Mouse (Mus musculus): Measurements from ENCODE around the gene Rad51ap2. TPM values are rescaled to one million over a fixed set of nuclear protein-coding genes. Genes with fewer than 3 reads are reported as not detected.

Gene Rad51ap2
- polyA plus RNA-seq, 2 experiments: not detected

GRCm38 (mm10) chr12:11437266-11437906, 18.5 kb upstream of the Rad51ap2 start:
- WGBS (ENCODE audit: insufficient replicate concordance): 14% methylated on average over 17 of the region's 17 CpGs
- H3K4me1 ChIP-seq (replicated peaks; ENCODE audit: control insufficient read depth in 2 of 2, insufficient read depth in 2 of 2, low read length in 1 of 2): no peaks in the 10 kb centered on the region
- H3K4me3 ChIP-seq (ENCODE audit: insufficient read depth in 1 of 2, low read depth in 2 of 2, low read length in 2 of 2): no peak overlapping the region
- no peaks in the 10 kb centered on the region for H3K9me3 ChIP-seq (ENCODE audit: control insufficient read depth, low read length)
- H3K27ac ChIP-seq: no peak overlapping the region
- H3K4me2 ChIP-seq (ENCODE audit: low read depth): no peak overlapping the region; the same call in 1 of the 2 replicates
- TF ChIP-seq EP300 (IDR thresholded peaks at IDR 0.05; ENCODE audit: low read depth) (no peak), CTCF (IDR thresholded peaks at IDR 0.05; ENCODE audit: low read depth) (peak; percentile 70)
- ATAC-seq (ENCODE audit: insufficient read depth): no peak
- peaks cover 25% of the 10 kb centered on the region for H3K27me3 ChIP-seq (ENCODE audit: control insufficient read depth, insufficient read depth, low read length)
- no peaks in the 10 kb centered on the region for H3K36me3 ChIP-seq (replicated peaks; ENCODE audit: control insufficient read depth, insufficient read depth, low read depth)
- DNase-seq (ENCODE audit: low read depth in 3 of 3, low spot score in 3 of 3): peak in 2 of 3 experiments; percentile 5 to 11
- H3K9ac ChIP-seq (replicated peaks): no peak overlapping the region

- Histone ChIP-seq H3K4me2 (ENCODE audit: low read depth) (no peak overlapping the region), H3K4me1 (replicated peaks; ENCODE audit: control insufficient read depth in 2 of 2, insufficient read depth in 2 of 2, low read length in 1 of 2) (no peaks in the 10 kb centered on the region), H3K4me3 (ENCODE audit: insufficient read depth in 1 of 2, low read depth in 2 of 2, low read length in 2 of 2) (no peak overlapping the region), H3K36me3 (replicated peaks; ENCODE audit: control insufficient read depth, insufficient read depth, low read depth) (no peaks in the 10 kb centered on the region), H3K9ac (replicated peaks) (no peak overlapping the region), H3K9me3 (ENCODE audit: control insufficient read depth, low read length) (no peaks in the 10 kb centered on the region), H3K27ac (no peak overlapping the region), H3K27me3 (ENCODE audit: control insufficient read depth, insufficient read depth, low read length) (peaks cover 25% of the 10 kb centered on the region)
- no peak for TF ChIP-seq CTCF (IDR thresholded peaks at IDR 0.05; ENCODE audit: low read depth)
- TF ChIP-seq EP300 (IDR thresholded peaks at IDR 0.05; ENCODE audit: low read depth): no peak
- 24% methylated on average over 23 of the region's 23 CpGs for WGBS (ENCODE audit: insufficient replicate concordance)
- DNase-seq (ENCODE audit: low read depth in 3 of 3, low spot score in 3 of 3): no peak
- ATAC-seq (ENCODE audit: insufficient read depth): no peak
Measured at GRCm38 (mm10) chr12:11437907-11438447, 17.9 kb upstream of the Rad51ap2 start.

DNA sequence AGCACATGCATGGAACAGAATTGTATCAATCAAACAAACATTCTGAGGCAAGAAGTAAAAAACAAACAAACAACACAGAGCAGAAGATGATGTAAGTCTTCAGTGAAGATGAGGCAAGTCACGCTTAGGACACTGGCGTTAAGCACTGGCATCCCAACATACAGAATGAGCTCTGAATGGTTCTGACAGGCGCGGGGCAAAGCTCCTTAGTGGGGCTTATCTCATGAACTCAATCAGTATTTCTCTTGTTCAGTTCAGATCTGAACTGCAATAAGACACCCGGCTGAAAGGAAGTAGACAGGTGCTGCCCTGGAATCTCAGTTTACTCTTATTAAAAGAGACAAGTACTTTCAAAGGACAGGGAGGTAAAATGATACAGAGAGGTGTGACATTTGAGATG, 1.7 kb upstream of the Rad51ap2 start:
- H3K9ac ChIP-seq (replicated peaks): no peak overlapping the region
- no peaks in the 10 kb centered on the region for H3K36me3 ChIP-seq (replicated peaks; ENCODE audit: control insufficient read depth, insufficient read depth, low read depth)
- WGBS (ENCODE audit: insufficient replicate concordance): 53% methylated on average over 5 of the region's 5 CpGs
- TF ChIP-seq CTCF (IDR thresholded peaks at IDR 0.05; ENCODE audit: low read depth) (no peak), EP300 (IDR thresholded peaks at IDR 0.05; ENCODE audit: low read depth) (no peak)
- H3K4me1 ChIP-seq (replicated peaks; ENCODE audit: control insufficient read depth in 2 of 2, insufficient read depth in 2 of 2, low read length in 1 of 2): no peaks in the 10 kb centered on the region; a peak in 1 of 4 replicates
- no peak overlapping the region for H3K4me2 ChIP-seq (ENCODE audit: low read depth)
- H3K4me3 ChIP-seq (ENCODE audit: insufficient read depth in 1 of 2, low read depth in 2 of 2, low read length in 2 of 2): no peak overlapping the region
- no peak for ATAC-seq (ENCODE audit: insufficient read depth)
- no peaks in the 10 kb centered on the region for H3K9me3 ChIP-seq (ENCODE audit: control insufficient read depth, low read length)
- H3K27me3 ChIP-seq (ENCODE audit: control insufficient read depth, insufficient read depth, low read length): peaks cover 9% of the 10 kb centered on the region
- no peak overlapping the region for H3K27ac ChIP-seq
- DNase-seq (ENCODE audit: low read depth in 3 of 3, low spot score in 3 of 3): no peak

DNA sequence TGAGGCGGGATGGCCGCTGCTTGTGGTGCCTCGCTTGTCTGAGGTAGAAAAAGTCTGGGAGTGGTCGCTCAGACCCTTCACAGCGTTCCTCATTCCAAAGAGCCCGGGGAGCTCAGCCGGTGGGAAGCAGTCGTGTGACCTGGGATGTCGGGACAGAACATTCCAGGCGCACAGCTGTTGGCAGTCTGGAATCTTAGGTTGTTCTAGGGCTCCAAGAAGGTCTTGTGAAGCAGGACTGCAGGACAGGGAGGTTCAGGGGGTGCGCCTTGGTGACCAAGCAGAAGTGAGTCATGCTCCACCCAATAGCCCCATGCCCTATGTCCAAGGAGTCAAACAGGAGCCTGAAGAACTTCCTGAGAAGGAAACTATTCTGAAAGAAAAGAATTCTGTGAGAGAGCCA, 334 bp downstream of the Rad51ap2 start:
- Histone ChIP-seq H3K4me2 (ENCODE audit: low read depth) (peak overlapping the region; percentile 60), H3K36me3 (replicated peaks; ENCODE audit: control insufficient read depth, insufficient read depth, low read depth) (no peaks in the 10 kb centered on the region), H3K27me3 (ENCODE audit: control insufficient read depth, insufficient read depth, low read length) (peaks cover 9% of the 10 kb centered on the region), H3K4me1 (replicated peaks; ENCODE audit: control insufficient read depth in 2 of 2, insufficient read depth in 2 of 2, low read length in 1 of 2) (no peaks in the 10 kb centered on the region; a peak in 1 of 4 replicates), H3K4me3 (ENCODE audit: insufficient read depth in 1 of 2, low read depth in 2 of 2, low read length in 2 of 2) (peak overlapping the region; percentile 5 to 31; a peak in 3 of 4 replicates), H3K27ac (no peak overlapping the region), H3K9ac (replicated peaks) (no peak overlapping the region), H3K9me3 (ENCODE audit: control insufficient read depth, low read length) (no peaks in the 10 kb centered on the region)
- DNase-seq (ENCODE audit: low read depth in 3 of 3, low spot score in 3 of 3) (no peak), ATAC-seq (ENCODE audit: insufficient read depth) (no peak; the same call in 1 of the 2 replicates)
- TF ChIP-seq CTCF (IDR thresholded peaks at IDR 0.05; ENCODE audit: low read depth): no peak
- TF ChIP-seq EP300 (IDR thresholded peaks at IDR 0.05; ENCODE audit: low read depth): no peak
- 4% methylated on average over 11 of the region's 11 CpGs for WGBS (ENCODE audit: insufficient replicate concordance)

GRCm38 (mm10) chr12:11456632-11457031, 753 bp downstream of the Rad51ap2 start:
- H3K4me2 ChIP-seq (ENCODE audit: low read depth): no peak overlapping the region
- H3K4me1 ChIP-seq (replicated peaks; ENCODE audit: control insufficient read depth in 2 of 2, insufficient read depth in 2 of 2, low read length in 1 of 2): no peaks in the 10 kb centered on the region; a peak in 1 of 4 replicates
- no peaks in the 10 kb centered on the region for H3K9me3 ChIP-seq (ENCODE audit: control insufficient read depth, low read length)
- no peak for DNase-seq (ENCODE audit: low read depth in 3 of 3, low spot score in 3 of 3)
- ATAC-seq (ENCODE audit: insufficient read depth): no peak
- no peaks in the 10 kb centered on the region for H3K36me3 ChIP-seq (replicated peaks; ENCODE audit: control insufficient read depth, insufficient read depth, low read depth)
- 65% methylated on average over 4 of the region's 4 CpGs for WGBS (ENCODE audit: insufficient replicate concordance)
- TF ChIP-seq EP300 (IDR thresholded peaks at IDR 0.05; ENCODE audit: low read depth) (no peak), CTCF (IDR thresholded peaks at IDR 0.05; ENCODE audit: low read depth) (no peak)
- H3K27me3 ChIP-seq (ENCODE audit: control insufficient read depth, insufficient read depth, low read length): peaks cover 9% of the 10 kb centered on the region
- no peak overlapping the region for H3K4me3 ChIP-seq (ENCODE audit: insufficient read depth in 1 of 2, low read depth in 2 of 2, low read length in 2 of 2)
- no peak overlapping the region for H3K9ac ChIP-seq (replicated peaks)
- H3K27ac ChIP-seq: no peak overlapping the region

Other genes starting within 250 kb of the Rad51ap2 start
- not detected in 2 replicates for gene Msgn1, start 247.1 kb upstream of the Rad51ap2 start, polyA plus RNA-seq (2012; rRNA removed)
- gene Msgn1, start 247.1 kb upstream of the Rad51ap2 start, polyA plus RNA-seq (2014; fragmentation: Nextera tagmentation; extraction: Ambion mirVana): not detected in 2 replicates
- 3.4 and 4.4 TPM in 2 replicates for gene Gen1, start 190.3 kb upstream of the Rad51ap2 start, polyA plus RNA-seq (2012; rRNA removed)
- gene Gen1, start 190.3 kb upstream of the Rad51ap2 start, polyA plus RNA-seq (2014; fragmentation: Nextera tagmentation; extraction: Ambion mirVana): 10.9 and 11.5 TPM in 2 replicates
- gene Smc6, start 190.2 kb upstream of the Rad51ap2 start, polyA plus RNA-seq (2012; rRNA removed): 7.1 and 25.1 TPM in 2 replicates
- gene Smc6, start 190.2 kb upstream of the Rad51ap2 start, polyA plus RNA-seq (2014; fragmentation: Nextera tagmentation; extraction: Ambion mirVana): 63.1 and 68.3 TPM in 2 replicates
- gene Vsnl1, start 19.5 kb upstream of the Rad51ap2 start, polyA plus RNA-seq (2012; rRNA removed): 0.04 TPM in 1 of 2 replicates, not detected in the other
- gene Vsnl1, start 19.5 kb upstream of the Rad51ap2 start, polyA plus RNA-seq (2014; fragmentation: Nextera tagmentation; extraction: Ambion mirVana): 0.08 TPM in 1 of 2 replicates, not detected in the other